Mouse (Mus musculus) gastrocnemius, adult 18-20 months (tissue): ENCODE measurements around the gene Med23. TPM values are rescaled to one million over a fixed set of nuclear protein-coding genes. Genes with fewer than 3 reads are reported as not detected.

Experiments used
- DNase-seq: peaks from one replicate; pipeline ENCODE4 v3.0.0; 2021; ENCODE audit warnings: low spot score
- long read RNA-seq, 2 experiments: library from polyadenylated mRNA; stranded (forward); transcript quantifications; one replicate each; pipeline ENCODE4 v2.0.0; 2021
- total RNA-seq, 2 experiments: library from RNA; stranded (reverse); gene quantifications; 2 replicates each; pipeline ENCODE4 v1.2.3; 2021

The Med23 gene
- 1 to 10 TPM; 7.1 to 9.4 TPM for total RNA-seq
- long read RNA-seq, experiment 1, partial matches to known transcripts, result 0 of 1 reads
- long read RNA-seq, experiment 1, other reads (novel, unspliced or antisense), result 1 of 1 reads
- long read RNA-seq, experiment 2, full-length matches to known transcripts, result 1 of 3 reads
- long read RNA-seq, experiment 2, partial matches to known transcripts, result 2 of 3 reads
- long read RNA-seq, experiment 2, other reads (novel, unspliced or antisense), result 0 of 3 reads

- peak; percentile 99 for DNase-seq
Observed at GRCm38 (mm10) chr10:24869760-24870290, at the start of gene Med23. Gene Med23, plus strand, starts transcription at chr10:24869986.

GRCm38 (mm10) chr10:24821990-24822676 lies 47.7 kb upstream of the Med23 start:
- no peak for DNase-seq

- no peak for DNase-seq
Observed at GRCm38 (mm10) chr10:24822842-24823241, 46.9 kb upstream of the Med23 start.

GRCm38 (mm10) chr10:24823265-24823664 lies 46.5 kb upstream of the Med23 start:
- DNase-seq, result no peak

- DNase-seq, result peak; percentile 20
Observed at GRCm38 (mm10) chr10:24823697-24824535, 45.9 kb upstream of the Med23 start.

DNA sequence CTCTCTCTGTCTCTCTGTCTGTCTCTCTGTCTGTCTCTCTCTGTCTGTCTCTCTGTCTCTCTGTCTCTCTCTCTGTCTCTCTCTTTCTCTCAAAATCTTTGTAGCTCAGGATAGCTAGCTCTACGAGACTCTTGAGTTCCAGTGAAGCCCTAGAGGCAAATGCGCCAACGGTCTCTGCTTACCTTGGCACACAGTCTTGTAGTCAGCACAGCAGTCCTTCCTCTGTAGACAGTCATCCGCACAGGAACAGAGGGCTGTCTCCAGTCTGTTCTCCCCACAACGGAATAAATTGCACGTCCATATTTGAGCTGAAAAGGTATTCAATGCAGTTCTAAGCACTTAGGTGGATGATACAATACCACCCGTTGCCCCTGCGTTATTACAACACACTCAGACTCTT lies 45.2 kb upstream of the Med23 start:
- DNase-seq, result no peak

DNA sequence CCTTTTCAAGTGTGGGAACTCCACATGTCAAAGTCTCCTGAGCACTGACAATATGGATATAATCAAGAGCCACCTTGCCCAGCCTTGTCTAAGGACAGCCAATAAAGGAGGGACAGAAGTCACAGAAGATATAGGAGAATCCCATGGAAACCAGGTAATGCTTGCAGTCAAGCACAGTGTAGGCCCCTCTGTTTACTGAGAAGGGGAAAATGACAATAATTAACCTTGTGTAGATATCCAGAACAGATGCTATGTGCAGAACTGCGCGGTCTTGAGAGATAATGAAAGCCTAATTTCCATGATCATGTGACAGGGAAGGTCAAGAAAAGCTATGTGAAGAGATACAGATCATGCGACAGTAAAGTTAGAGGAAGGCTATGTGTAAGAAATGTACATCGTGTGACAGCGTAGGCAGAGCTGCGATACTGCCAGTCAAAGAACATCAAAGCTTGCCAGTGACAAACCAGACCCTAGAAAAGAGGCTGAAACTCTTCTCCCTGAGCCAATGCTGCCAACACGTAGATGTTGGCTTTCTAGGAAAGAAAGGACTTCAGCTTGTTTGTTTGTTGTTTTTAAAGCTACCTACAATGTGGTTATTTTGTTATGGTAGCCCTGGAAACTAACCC lies 44.2 kb upstream of the Med23 start:
- no peak for DNase-seq

GRCm38 (mm10) chr10:24826130-24826529 lies 43.7 kb upstream of the Med23 start:
- no peak for DNase-seq

DNA sequence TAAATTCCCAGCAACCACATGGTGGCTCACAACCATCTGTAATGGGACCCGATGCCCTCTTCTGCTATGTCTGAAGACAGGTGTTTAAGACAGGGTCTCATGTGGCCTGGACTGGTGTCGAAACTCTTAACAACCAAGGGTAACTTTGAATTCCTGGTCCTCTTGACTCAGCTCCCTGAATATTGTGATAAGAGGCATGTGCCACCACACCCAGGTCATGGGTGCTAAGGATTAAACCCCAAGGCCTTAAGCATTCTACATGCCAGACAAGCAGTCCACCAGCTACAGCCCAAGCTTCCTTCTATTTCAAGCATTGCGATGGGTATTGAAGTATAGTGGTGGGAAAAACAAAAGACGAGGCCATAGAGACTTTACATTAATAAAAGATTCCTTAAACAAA lies 41.6 kb upstream of the Med23 start:
- no peak for DNase-seq

DNA sequence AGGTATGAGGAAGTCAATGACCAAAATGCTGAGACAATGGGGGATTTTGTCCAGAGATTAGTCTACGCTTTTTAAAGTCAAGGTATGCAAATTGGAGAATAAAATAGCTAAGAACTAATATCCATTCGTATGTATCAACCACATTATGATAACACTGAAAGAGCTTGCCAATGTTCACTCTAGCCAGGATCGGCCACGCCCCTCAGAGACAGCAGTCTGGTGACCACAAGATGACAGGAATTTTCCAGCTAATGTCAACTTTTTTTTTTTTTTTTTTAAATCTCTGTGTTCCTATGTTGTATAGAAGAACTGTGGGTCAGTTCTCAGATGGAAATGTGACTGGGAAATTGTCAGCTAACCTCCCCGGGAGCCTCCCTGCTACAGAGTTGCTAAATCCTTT lies 39.3 kb upstream of the Med23 start:
- no peak for DNase-seq

DNA sequence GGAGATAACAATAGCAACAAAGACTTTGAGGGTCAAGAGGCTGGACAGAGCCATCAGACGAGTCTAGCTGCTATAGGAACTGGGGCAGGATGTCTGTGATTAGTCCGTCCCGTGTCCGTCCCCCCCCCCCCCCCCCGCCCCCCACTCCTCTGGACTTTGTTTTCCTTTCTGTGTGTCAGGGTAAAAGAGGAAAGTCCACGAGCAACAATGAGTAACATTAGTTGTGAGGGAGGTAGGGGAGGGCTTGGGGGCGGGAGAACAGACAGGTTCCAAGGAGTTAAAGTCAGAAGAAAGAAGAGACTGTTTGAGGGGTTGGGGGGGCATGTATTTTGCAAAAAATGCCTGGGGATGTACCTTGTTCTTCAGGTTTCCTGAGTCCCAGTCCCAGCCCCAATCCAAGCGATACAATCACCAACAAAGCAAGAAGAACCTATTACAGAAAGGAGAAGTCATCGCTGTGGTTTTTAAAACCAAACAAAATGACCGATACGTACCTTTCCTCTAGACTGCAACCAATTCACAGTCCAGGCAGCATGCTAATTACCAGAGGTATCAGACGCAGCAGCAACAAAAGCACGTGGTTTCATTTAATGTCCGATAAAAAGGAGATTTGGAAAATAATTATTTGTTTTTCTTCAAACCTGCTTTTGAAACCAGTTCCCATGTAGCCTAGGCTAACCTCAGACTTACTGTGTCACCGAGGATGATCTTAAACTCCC lies 38.2 kb upstream of the Med23 start:
- DNase-seq, result no peak

DNA sequence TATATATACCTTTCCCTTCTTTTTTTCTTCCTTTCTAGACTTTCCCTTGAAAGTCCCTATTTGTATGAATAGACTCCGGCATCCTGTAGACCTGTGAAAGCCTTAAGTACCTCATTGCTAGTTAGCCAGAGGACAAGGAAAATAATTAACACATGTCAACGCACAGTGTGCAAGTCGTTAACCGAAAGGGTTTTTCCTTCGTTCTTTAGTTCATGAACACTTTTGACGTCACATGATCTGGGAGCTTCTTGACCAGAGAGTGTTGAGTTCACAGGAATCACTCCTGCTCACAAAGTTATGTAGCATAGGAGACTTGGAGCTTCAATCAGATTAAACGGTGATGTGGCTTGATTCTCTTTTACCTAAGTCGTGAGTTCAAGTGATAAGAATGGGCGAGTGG lies 37.5 kb upstream of the Med23 start:
- no peak for DNase-seq

DNA sequence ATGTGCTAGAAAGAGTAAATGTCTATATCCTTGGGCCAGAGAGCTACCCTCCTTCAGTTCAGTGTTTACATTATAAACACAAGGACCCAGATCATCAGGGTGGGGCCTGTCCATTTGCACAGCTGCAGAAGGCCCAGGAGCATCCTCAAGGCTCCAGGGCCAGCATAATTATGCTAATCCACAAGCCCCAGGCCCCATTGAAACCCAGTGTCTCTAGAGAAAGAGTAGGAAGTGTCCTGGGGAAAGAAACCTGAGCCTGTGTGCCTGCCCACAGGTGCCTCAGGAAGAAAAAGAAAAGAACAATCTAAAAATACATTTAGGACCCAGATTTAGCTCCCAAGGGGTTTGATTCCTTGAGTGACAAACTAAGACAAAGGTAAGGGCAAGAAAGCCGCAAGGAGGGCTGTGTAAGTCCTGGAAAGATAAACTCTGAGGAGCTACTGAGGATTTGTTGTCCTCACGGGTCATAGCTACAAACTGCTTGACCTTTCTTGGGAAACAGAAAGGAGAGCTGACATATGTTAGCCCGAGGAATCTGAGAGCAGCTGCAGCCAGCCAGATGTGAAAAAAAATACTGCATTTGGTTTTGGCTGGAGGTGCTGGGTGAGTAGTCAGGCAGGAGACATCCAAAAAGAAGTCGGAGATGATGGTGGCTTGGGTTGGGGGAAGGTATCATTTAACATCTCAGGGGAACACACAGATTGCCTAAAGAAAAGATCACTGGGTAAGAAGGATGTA lies 35.0 kb upstream of the Med23 start:
- no peak for DNase-seq

GRCm38 (mm10) chr10:24835702-24836342 lies 34.0 kb upstream of the Med23 start:
- DNase-seq, result no peak

- DNase-seq, result no peak
Observed at GRCm38 (mm10) chr10:24836366-24837038, 33.3 kb upstream of the Med23 start.

- DNase-seq, result no peak
Observed at GRCm38 (mm10) chr10:24840795-24841194, 29.0 kb upstream of the Med23 start.

DNA sequence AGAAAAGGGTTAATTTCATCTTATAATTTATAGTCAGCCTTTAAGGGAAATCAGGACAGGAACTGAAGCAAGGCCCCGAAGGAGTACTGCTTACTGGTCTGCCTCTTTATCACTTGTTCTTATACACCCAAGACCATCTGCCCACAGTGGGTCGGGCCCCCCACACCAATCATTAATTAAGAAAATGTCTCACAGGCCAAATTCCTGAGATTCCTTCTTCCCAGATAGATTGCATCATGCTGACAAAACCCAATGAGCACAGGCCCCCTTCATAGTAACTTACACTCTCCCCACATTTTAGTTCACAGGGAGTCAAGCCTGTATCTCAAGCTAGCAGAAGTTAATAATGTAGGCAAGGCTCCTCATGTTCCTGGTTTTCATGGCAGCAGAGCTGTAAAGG lies 27.8 kb upstream of the Med23 start:
- DNase-seq, result no peak

DNA sequence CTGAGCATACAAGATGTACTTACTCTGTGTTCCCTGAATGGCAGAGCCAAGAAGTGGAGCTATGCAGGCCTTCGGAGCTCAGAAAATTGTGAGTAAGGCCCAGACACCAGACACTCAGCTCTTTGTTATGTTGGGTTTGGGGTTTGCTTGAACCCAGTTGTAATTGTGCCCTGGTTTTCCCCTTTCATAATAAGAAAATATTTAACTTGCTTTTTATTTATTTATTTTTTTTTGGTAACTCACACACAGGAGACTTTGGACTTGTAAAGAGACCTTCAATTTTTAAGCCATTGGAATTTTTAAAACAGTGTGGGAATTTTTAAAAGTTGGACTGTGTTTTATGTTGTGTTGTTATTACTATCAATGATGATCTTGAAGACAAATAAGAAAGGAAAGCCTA lies 27.1 kb upstream of the Med23 start, which contains the start of gene Enpp3:
Gene Enpp3 (minus strand): TSS at position 148 of the 400 bp plus-strand sequence.
- no peak for DNase-seq

DNA sequence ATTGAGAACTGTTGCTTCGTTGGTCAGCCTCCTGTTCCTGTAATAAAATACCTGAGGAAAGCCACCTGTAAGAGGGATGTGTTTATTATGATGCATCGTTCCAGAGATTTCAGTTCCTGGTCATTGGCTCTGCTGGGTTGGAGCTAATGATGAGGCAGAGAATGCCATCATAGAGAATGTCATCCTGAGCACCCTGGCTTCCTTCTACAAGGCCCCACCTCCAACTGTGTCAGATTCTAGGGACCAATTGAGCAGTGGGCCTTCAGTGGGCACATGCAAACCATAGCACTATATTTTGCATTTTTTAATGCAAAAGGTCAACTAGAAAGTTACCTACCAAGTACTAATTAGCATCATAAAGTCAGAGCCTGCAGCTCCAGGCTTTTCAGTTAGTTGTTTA lies 6.6 kb upstream of the Med23 start:
- DNase-seq, result no peak
